Mouse (Mus musculus) gonadal fat pad, adult 2 months (tissue): ENCODE measurements around the gene 3110040N11Rik. TPM values are rescaled to one million over a fixed set of nuclear protein-coding genes. Genes with fewer than 3 reads are reported as not detected.
"Not testable (repeated sequence)": the region's sequence is repeated elsewhere in the genome, so short reads cannot be mapped to it uniquely, and the experiment has no call there.

Experiments used
- DNase-seq: peaks from one replicate; pipeline ENCODE4 v3.0.0-alpha.2; 2012; ENCODE audit warnings: low read depth
- polyA plus RNA-seq: library from polyadenylated mRNA; depleted of rRNA; stranded (reverse); fragments of >200 nt; gene quantifications from 2 replicates; pipeline ENCODE4 v1.2.3, GENCODE M21; 2012; rRNA removed

The 3110040N11Rik gene
- 35.6 and 60.7 TPM in 2 replicates for polyA plus RNA-seq

- DNase-seq: peak; percentile 37
These were observed at the start of gene 3110040N11Rik for GRCm38 (mm10) chr7:81789095-81789757. TSS of gene 3110040N11Rik (minus strand) at chr7:81789478.

GRCm38 (mm10) chr7:81837771-81838170 is 48.5 kb upstream of the 3110040N11Rik start:
- DNase-seq: not testable (repeated sequence)

GRCm38 (mm10) chr7:81835430-81835829 is 46.2 kb upstream of the 3110040N11Rik start:
- DNase-seq: no peak

GRCm38 (mm10) chr7:81834847-81835246 is 45.6 kb upstream of the 3110040N11Rik start:
- DNase-seq: no peak

DNA sequence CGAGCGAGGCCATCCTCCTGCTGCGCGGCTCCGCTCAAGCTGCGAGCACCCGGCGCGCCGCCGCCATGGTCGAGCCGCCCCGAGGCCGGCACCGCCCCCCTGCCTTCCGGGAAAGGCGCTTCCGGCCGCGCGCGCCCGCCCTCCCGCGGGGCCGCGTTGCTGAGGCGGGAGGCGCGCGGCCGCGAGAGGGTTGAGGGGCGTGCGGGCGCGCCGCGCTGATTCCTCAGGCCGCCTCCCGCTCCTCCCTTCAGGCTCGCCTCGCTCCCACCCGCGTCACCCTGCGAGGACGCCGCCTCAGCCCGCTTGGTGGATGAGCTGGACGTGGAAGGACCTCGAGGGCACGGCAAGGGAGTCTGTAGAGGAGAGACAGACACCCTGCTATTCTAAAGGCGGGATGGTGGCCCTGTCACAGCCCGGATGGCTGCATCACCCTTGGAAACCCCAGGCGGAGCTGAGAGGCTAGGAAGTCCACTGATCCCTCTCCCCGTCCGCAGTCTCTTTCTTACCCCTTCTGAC is 40.2 kb upstream of the 3110040N11Rik start, which contains the start of gene Btbd1:
TSS of gene Btbd1 (minus strand) at position 53 of the 516 bp plus-strand sequence.
- no peak for DNase-seq

DNA sequence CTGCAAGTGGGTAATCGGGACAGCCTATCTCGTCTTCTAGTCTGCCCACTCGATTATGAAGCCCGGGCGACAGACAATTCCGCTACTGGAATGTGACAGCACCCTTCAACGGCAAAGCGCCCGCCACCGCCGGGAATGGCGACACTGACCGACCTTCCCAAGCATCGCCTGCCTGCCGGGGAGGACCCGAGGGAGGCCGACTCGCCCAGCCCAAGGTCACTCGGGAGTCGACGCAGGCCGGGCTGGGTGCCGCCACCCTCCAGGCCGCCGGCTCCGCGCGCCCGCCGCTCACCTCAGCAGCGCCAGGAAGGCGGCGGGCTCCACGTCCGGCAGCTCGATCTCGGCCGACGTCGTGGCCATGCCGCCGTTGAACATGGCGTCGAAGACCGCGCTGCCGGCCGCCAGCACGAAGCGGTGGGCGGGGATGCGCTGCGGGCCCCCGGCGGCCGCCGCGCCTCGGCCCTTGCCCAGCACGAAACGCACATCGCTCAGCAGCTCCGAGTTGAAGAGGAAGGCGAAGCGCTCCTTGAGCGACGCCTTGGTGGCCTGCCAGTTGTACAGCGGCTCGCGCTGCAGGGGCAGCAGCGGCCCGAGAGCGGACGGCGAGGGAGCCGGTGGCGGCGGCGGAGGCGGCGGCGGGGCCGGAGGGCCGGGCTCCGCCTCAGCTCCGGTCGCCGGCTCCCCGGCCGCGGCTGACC is 39.6 kb upstream of the 3110040N11Rik start:
- DNase-seq: no peak

DNA sequence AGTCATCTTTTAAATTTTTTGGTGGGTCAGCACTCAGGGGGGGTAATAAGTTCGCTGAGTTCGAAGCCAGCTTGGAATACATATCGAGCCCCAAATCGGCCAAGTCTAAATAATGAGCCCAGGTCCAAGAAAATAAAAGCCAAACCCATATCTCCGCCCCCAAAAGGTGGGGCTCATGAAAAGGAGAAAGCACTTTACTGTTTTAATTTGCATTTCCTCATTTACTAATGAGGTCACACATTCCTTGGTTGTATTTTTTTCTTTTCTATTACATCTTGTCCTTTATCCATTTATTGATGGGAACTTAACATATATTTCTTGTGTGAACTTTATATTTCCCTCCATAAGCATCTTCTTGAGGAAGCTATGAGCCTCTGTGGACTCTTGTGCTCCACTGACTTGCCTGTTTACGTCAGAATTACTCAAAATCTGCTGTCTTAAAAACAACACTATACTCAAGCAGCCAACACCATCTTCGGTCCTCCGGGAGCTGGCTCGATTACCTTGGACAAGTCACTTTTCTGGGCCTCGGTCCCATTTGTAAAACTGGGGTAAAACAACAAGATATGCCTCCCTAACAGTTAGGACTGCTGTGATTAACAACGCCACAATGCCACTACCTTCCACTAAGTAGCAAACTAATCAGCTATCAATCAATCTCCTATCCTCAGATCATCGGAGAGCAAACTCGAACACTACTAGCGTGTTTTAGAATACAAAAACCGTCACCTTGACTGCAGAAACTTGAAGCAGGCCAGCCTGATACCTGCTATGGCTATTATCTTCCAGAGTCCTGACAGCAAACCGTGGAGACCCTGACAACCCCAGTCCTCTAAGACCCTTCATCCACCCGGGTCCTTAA is 38.8 kb upstream of the 3110040N11Rik start:
- DNase-seq: no peak

DNA sequence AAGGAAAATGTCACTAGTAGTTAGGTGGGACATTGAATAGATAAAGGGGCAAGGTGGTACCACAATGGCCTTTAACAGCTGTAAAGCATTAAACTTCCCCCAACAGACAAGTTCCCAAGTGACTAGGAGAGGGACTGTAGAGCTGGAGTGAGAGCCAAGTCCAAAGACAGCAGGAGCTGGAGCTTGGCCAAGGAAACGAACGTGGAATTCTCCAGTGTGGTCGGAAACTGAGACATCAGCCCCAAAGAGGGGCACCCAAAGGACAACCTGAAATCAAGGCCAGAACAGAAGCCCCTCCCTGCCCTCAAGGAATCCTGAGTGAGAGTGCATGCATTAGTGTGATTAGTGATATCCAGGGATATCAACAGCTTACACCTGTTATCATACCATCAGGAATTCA is 36.1 kb upstream of the 3110040N11Rik start:
- no peak for DNase-seq

DNA sequence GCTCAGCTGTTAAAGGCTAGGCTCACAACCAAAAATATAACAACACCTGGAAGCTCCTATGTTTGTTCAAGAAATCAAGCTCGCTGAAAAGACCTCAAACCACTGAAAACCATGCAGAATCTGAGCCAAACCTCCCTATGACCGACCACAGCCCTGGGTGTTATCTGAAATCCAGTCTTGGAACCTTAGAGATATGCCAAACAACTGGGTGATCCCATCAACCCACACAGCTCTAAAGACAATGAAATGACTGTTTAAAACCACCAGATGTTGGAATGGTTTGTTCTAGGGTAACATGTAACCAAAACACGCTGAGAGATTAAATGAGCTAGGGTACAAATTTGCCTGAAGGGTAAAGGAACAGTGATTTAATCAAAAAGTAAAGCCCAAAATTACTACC is 35.6 kb upstream of the 3110040N11Rik start:
- DNase-seq: no peak

DNA sequence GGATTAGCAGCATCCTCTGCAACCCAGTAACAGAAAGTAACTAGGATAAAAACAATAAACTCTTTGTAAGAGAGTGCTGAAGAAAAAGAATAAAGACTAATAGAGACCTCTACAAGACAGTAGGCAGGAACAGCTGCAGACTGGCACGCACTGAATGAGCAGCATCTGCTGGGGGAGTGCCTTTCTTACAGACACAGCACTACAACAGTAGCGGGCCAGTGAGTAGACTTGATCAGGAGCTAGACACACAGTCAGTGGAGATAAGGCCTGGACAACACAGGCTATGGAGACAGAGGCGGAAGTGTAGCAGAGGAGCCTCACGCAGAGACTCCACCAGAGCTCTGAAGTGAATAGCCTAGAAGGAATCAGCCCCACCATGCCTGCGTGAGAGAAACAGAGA is 16.8 kb upstream of the 3110040N11Rik start:
- no peak for DNase-seq

- DNase-seq: peak; percentile 8
These were observed 742 bp downstream of the 3110040N11Rik start for GRCm38 (mm10) chr7:81788536-81788935.

GRCm38 (mm10) chr7:81777667-81778218 is 11.5 kb downstream of the 3110040N11Rik start:
- DNase-seq: no peak

GRCm38 (mm10) chr7:81775325-81775724 is 14.0 kb downstream of the 3110040N11Rik start:
- DNase-seq: no peak

- DNase-seq: no peak
These were observed 16.3 kb downstream of the 3110040N11Rik start for GRCm38 (mm10) chr7:81772786-81773539.

DNA sequence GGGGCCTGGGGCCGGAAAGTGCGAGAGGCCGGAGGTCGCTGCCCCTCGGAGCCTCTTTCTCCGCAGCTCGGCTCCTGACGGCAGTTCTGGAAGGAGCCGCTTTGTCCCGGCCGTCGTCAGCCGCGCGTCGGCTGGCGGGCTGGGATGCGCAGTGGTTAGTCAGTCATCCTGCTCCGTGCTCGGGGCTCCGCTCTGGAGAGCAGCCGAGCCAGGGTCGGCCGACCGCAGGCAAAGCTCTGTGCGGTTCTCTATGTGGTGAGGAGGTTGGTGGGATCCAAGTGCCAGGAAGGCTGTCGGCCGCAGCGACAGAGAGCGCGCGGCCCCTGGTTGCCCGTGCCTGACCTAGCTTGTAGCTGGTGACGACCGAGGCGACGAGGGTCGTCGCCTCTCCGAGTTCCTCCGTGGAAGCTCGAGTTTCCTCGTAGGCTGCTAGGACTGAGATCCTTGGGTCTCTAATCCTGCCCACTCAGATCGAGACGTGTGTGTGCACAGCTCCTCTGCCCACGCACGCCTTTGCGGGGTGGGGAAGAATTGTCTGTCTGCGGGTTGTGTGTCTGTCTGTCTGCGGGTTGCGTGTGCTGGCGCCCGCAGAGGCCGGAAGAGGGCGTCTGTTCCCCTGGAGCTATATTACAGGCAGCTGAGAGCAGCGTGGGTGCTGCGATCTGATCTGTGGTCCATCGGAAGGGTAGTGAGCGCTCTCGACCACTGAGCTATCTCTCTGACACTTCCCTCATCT is 26.0 kb downstream of the 3110040N11Rik start:
- DNase-seq: no peak

DNA sequence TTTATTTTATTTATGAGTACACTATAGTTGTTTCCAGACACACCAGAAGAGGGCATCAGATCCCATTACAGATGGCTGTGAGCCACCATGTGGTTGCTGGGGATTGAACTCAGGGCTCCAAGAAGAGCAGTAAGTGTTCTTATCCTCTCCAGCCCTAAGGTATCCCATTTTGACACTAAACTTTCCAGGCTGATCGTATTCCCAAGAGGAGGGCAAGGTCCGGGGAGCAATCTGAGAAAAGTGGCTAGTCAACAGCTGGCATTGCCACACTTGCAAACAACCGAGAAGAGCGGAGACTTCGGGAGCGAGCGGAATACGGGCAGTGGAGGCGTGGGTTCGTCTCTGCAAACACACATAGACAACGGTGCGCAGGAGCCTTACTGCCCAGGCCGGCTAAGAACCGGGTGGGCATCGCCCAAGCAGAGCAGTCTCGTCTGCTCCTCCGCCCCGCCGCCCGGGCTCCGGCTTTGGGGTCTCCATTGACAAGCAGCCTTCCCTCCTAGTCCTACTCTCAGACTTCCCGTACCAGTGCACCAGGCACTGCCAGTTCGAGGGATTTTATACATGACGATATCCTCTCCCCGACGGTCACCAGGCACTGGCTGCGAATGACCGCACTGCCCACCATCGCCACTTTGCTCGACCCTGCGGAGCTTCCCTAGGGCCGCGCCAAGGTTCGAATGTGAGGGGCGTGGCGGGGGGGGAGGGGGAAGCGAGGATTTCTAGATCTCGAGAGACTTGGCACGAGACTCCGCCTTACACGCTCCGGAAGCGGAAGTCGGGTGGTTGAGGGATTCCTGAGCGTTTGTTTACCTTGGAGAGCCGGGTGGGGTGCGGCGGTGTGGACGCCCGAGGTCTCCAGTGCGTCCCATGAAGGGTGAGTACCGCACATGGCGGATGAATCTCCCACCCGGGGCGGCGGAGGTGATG is 26.8 kb downstream of the 3110040N11Rik start, which contains the start of gene Ramac:
TSS of gene Ramac (plus strand) at position 746 of the 930 bp plus-strand sequence.
- DNase-seq: no peak

DNA sequence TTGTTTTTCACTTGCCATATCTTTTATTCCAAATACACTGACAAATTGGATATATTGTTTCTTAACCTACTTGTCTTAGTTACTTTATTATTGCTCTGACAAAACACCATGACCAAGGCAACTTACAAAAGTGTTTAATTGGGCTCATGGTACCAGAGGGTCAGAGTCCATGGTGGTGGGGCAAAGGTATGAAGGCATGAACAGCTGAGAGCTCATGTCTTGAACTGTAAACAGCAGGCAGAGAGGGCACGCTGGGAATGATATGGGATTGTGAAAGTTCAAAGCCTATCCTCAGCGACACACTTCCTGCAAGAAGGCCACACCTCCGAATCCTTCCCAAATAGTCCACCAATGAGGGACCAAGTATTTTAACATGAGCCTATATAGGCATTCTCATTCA is 41.3 kb downstream of the 3110040N11Rik start:
- DNase-seq: no peak

GRCm38 (mm10) chr7:81744145-81744544 is 45.1 kb downstream of the 3110040N11Rik start:
- DNase-seq: no peak

DNA sequence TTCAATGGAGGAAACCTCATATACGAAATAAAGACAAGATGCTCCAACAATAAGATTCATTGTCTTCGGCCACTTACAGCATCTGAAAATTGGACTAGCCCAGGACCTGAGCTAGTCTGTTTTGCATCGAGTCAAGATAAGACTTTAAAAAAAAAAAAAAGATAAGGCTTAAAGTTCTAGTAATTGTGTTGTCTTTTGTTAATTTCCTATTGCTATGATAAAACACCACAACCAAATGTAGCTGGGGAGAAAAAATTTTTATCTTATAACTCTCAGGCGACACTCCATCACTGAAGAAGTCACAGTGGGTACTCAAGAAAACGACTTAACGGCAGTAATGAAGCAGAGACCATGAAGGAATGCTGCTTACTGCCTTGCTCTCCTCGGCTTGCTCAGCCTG is 49.3 kb downstream of the 3110040N11Rik start:
- DNase-seq: no peak
